Mouse (Mus musculus): ENCODE measurements around the gene Clec4e.
"Not testable (repeated sequence)": the region's sequence is repeated elsewhere in the genome, so short reads cannot be mapped to it uniquely, and the experiment has no call there.

The Clec4e gene

DNA sequence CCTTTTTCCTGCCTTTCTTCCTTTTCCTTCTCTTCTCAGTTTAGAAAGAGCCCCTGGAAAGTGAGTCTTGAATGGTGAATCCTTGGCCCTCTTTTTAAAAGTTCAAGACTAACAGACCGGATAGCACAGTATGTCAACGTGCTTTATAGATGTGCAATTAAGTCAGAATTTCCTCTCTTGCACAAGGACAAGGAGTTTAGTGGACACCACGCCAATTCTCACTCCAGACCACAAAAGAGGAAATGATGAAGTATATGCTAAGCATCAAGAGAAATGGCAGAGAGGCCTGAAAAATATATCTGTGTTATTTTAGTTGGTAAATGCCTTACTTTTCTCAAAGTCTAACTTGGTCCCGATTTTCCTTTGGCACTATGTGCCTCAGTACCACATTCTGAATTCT lies at the start of gene Clec4e:
Clec4e (minus strand) TSS at position 118 of the 400 bp plus-strand sequence.
- no peak for DNase-seq

DNA sequence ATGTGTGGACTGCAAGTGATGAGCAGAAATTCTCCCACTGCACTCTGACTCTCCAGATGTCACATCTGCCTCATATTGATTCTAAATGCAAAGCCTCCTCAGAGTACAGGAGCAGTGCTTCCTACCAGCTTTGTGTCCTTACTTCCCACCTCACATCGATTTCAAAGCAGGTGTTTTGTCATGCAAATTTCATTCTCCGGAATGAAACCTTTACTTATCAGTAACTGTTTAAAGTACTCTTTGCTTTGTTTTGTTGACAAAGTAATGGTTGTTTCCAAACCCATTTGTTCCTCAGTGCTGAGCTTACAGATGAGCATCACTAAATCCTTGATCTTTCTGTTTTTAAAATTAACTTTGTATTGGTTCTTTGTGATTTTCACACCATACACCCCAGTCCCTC lies 42.8 kb upstream of the Clec4e start:
- no peak for DNase-seq

DNA sequence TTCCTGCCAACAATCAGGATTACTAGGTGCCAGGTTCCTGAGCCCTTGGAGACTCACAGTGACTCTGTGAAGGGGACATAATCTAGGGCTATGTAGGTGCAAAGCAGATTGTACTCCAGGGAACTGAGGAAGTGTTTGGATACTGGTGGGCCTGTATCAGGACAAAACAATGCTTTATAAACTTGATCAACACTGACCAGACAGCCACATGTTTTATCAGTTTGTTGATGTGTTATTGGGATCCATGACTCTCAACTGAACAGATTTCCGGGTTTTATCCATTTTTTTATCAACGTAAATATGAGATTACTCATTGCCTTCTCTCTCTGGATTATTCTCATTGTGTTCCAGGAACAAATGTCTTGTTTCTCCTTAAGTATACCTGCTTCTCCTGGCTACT lies 18.4 kb upstream of the Clec4e start, which contains the start of gene Vmn2r19:
Vmn2r19 (plus strand) TSS at position 301 of the 400 bp plus-strand sequence.
- DNase-seq: no peak

DNA sequence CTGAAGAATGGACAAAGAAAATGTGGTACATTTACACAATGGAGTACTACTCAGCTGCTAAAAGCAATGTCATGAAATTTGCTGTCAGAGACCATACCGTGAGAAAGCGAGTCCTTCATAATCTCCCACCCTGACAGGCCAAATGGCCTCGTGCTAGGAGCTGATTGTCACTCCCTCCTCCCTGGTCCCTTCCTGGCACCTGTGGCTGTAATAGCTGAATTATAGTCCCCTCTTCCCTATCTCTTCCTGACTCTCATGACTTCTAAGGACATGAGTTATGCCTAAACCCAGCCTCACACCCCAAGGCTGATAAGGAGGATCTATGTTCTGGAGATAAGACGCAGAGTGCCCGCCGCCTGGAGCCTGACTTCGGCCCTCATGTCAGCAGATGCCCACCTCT lies 16.6 kb upstream of the Clec4e start:
- DNase-seq: not testable (repeated sequence)

DNA sequence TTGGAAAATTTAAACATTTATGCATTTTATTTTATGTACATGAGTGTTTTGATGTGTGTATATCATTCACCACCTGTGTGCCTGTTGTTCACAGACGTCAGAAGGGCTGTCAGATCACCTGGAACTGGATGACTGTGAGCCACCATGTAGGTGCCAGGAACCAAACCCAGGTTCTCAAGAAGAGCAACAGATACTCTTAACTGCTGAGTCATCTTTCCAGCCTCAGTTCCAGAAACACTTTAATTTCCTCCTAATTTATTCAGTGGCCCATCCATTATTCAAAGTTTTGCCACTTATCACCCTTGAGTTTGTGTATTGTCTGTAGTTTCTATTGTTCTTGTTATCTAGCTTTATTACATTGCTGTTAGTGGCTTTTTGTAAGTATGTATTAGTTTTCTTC lies 7.0 kb upstream of the Clec4e start:
- no peak for DNase-seq

GRCm38 (mm10) chr6:123293509-123293908 lies 3.8 kb upstream of the Clec4e start:
- not testable (repeated sequence) for DNase-seq

- no peak for DNase-seq
Measured at GRCm38 (mm10) chr6:123292751-123293400, 3.2 kb upstream of the Clec4e start.

DNA sequence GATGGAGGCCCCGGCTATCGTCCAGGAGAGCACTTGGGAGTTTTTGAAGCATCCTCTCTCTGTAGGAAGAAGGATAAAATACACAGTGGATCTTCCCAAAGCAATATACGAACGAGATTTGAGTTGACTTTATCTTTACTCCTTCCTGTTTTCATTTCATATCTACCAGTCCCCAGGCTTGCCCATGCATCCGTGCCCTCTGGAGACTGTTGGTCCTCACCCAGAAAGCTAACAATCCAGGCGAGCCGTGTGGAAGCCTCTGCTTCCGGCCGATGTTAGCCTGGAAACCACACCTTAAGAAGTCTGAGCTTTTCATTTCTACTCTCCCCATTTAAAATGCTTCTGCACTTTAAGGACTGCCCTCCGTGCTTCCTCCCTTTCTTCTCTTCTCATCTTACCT lies 739 bp downstream of the Clec4e start:
- no peak for DNase-seq

- no peak for DNase-seq
Measured at GRCm38 (mm10) chr6:123286311-123286710, 3.4 kb downstream of the Clec4e start.

- no peak for DNase-seq
Measured at GRCm38 (mm10) chr6:123279443-123279842, 10.2 kb downstream of the Clec4e start.

GRCm38 (mm10) chr6:123266945-123267344 lies 22.7 kb downstream of the Clec4e start:
- no peak for DNase-seq

DNA sequence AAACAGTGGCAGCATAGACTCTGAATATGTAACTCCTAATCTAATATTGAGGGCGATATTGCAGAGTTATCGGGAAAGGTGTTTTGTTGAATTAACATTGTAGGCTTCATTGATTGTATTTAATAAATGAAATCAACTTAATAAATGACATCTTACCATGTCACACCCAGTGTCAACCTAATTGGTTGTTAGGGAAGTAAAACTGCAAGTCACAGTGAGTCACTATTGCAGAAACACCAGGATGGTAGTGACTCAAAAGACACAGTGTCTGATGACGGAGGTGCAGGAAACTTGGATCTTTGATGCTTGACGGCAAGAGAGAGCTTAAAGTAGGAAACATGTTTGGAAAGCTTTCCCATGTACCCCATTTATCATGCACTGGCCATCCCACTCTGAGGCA lies 23.9 kb downstream of the Clec4e start:
- no peak for DNase-seq

DNA sequence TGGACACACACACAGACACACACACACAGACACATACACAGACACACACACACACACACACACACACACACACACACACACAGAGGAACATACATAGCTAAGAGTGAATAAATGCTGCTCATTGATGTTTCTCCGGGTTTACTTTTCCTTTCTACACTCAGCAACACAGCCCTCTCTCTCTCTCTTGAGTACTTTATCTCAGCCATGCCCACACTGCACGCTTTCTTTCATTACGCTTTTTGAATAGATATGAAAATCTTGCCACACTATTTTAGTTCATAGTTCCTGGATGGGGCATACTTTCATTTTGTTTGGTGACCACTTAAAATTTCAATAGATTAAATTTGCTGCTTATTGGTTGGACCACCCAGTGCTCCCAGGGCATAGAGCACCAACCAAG lies 25.5 kb downstream of the Clec4e start:
- no peak for DNase-seq

DNA sequence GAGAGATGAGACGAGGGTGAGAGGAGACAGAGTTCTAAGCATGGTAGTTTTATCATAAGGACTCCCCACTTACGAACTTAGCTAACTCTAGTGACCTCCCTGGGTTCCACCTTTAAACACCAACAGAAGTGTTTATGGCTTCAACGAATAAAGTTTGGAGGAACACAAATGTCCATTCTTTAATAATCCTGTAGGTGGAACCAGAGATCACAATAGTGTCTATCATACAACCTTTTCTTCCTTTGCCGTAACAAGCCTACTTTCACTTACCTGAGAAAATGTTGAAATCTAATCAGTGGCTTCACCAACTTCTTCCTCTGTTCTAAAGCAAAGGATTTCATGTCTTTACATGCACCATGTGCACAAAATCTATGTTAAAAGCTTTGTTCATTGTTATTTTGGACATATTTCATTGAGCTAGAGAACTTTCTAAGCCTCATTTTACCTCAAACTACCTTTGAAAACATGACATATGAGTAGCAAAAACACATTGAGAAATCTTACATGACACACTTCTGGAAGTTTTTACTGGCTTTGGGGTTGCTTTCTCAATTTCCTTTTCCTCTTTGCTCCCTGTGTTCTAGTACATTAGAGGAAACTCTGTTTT lies 28.0 kb downstream of the Clec4e start, which contains the start of gene Clec4d:
Clec4d (plus strand) TSS at position 557 of the 607 bp plus-strand sequence.
- DNase-seq: no peak

- DNase-seq: no peak
Measured at GRCm38 (mm10) chr6:123260868-123261267, 28.8 kb downstream of the Clec4e start.

DNA sequence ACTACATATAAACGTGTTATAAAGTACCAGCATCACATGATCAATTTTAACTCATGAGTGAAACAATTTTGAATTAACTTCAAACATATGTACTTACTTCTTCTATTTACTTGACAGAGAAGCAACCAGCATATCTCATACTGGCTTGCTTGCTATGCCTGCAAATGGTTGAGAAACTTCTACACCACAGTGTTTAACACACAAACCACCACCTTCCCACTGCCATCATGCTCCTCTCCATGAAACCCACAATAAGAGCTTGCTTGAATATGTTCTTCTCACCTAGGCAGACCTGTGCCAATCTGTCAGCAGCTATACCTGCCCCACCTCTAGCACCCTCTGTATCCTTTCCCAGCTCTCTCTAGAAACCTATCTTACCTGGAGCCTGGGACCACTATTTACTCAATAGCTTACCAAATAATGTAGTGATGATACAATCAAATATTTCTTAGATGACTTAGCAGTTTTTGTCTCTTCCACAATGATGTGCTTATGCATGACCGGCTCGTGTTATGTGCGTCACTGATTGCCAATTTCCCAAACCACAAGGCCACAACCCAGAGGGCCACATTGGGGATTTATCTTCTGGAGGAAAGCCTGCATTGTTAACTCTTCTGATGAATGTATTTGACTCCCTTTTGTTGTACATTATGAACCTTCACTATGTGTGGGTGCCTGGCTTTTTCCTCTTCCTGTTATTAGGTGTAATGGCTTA lies 29.6 kb downstream of the Clec4e start:
- DNase-seq: no peak

- no peak for DNase-seq
Measured at GRCm38 (mm10) chr6:123258946-123259345, 30.7 kb downstream of the Clec4e start.

DNA sequence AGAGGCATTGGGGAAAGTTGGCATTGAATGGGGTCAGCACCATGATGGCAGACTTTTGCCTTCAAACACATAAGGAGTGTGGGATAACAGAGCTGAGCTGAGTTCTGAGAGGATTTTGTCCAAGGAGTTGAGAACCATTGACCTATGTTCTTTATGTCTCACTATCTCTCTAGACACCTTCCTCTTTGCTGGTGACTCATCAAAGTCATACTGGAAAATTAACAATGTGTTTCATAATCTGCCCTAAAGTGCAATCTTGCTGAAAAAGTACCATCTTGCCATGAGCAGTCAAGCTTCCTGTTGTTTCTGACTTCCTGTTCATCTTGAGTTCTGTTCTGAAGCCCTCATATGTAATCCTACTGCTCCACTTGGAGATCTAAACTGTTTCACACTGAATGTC lies 36.9 kb downstream of the Clec4e start:
- no peak for DNase-seq

DNA sequence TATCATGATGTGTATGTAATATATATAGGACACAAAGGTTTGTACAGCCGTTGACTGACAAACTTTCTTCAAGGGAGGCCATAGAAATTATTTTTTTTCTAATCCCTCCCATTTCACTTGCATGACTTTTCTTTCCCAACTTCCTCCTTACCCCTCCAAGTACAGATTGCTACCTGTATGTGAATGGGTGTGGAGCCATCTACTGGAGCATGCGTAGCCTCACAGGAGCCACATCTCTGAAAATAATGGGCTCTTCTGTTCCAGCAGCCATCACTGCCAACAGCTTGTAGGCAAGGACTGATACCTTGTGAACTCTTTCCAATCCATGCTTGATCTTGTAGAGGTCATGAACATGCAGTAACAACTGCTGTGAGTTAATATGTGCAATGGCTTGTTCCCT lies 40.8 kb downstream of the Clec4e start:
- not testable (repeated sequence) for DNase-seq

DNA sequence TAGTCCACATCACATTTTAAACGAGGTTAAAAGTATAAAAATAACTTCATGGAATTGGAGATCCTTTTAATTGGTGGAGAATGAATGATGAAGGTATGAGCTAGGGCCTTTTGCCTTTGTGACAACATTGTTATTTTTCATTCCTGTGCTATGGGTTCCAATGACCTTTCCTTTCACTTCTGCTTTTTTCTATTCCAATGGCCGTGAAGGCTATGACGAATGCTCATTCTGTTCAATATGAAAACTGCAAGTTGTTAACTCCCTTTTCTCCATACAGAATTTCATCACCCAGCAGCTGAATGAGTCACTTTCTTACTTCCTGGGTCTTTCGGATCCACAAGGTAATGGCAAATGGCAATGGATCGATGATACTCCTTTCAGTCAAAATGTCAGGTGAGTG lies 45.5 kb downstream of the Clec4e start:
- DNase-seq: no peak

DNA sequence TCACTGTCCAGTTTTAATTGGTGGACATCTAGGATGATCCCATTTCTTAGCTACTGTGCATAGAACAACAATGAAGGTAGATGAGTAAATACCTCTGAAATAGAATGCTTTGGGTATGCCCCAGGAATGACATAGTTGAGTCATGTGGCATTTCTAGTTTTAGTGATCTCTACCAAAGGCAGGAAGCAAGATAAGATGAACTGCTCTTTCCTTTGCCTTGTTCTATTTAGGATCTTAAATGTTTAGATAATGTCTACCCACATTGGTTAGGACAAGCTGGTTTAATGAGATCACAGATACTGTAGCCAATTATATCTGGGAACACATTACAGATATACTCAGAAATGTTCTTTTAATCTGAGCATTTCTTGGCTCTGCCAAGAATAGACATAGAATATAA lies 52.1 kb downstream of the Clec4e start:
- DNase-seq: no peak

Measured in cerebellum, postnatal 14 days (tissue).